Mouse (Mus musculus) 3T3-L1 (cell line): Measurements from ENCODE around the gene Btbd35f28.
"Not testable (repeated sequence)": the region's sequence is repeated elsewhere in the genome, so short reads cannot be mapped to it uniquely, and the experiment has no call there.

ENCODE experiments used
- DNase-seq: peaks from one replicate; pipeline ENCODE4 v3.0.0-alpha.2; 2015; ENCODE audit warnings: low read depth, low spot score

The Btbd35f28 gene

GRCm38 (mm10) chrX:4196276-4196675 is at the start of gene Btbd35f28:
TSS of gene Btbd35f28 (plus strand) at chrX:4196576.
- not testable (repeated sequence) for DNase-seq
